Mouse (Mus musculus) ovary, postnatal 36 days (tissue): ENCODE measurements at regions not wholly inside any gene's neighbourhood (a gene's known extent, or its start where the extent isn't known, plus 50 kb on each side); places are given as distances from the start of the nearest gene placed in this dataset.

Experiments used
- DNase-seq: peaks from one replicate; pipeline ENCODE4 v3.0.0; 2022; ENCODE audit warnings: low spot score, mixed read lengths

- DNase-seq, result no peak
Measured at GRCm38 (mm10) chr3:148335654-148336053, 654.7 kb downstream of the Adgrl2 start.

- no peak for DNase-seq
Measured at GRCm38 (mm10) chr3:148324911-148325621, 665.3 kb downstream of the Adgrl2 start.

GRCm38 (mm10) chr3:148321894-148322293, 668.5 kb downstream of the Adgrl2 start:
- no peak for DNase-seq

- DNase-seq, result no peak
Measured at GRCm38 (mm10) chr3:148316198-148316597, 674.2 kb downstream of the Adgrl2 start.

- no peak for DNase-seq
Measured at GRCm38 (mm10) chr3:148315286-148315685, 675.1 kb downstream of the Adgrl2 start.

GRCm38 (mm10) chr3:148295515-148295914, 694.8 kb downstream of the Adgrl2 start:
- no peak for DNase-seq

GRCm38 (mm10) chr3:148278978-148279377, 711.4 kb downstream of the Adgrl2 start:
- DNase-seq, result no peak

GRCm38 (mm10) chr3:148272159-148272848, 718.1 kb downstream of the Adgrl2 start:
- no peak for DNase-seq

- no peak for DNase-seq
Measured at GRCm38 (mm10) chr3:148268812-148269211, 721.5 kb downstream of the Adgrl2 start.

- DNase-seq, result no peak
Measured at GRCm38 (mm10) chr3:148259211-148259610, 731.1 kb downstream of the Adgrl2 start.

GRCm38 (mm10) chr3:148248617-148249016, 741.7 kb downstream of the Adgrl2 start:
- peak; percentile 25 for DNase-seq

- no peak for DNase-seq
Measured at GRCm38 (mm10) chr3:148246786-148247185, 743.6 kb downstream of the Adgrl2 start.

GRCm38 (mm10) chr3:148238093-148238492, 752.3 kb downstream of the Adgrl2 start:
- DNase-seq, result no peak

- DNase-seq, result no peak
Measured at GRCm38 (mm10) chr3:148237555-148237954, 752.8 kb downstream of the Adgrl2 start.

- no peak for DNase-seq
Measured at GRCm38 (mm10) chr3:148233616-148234015, 756.7 kb downstream of the Adgrl2 start.

GRCm38 (mm10) chr3:148229192-148229591, 761.2 kb downstream of the Adgrl2 start:
- DNase-seq, result no peak

- DNase-seq, result no peak
Measured at GRCm38 (mm10) chr3:148228002-148228707, 762.2 kb downstream of the Adgrl2 start.

GRCm38 (mm10) chr3:148220826-148221225, 769.5 kb downstream of the Adgrl2 start:
- no peak for DNase-seq

GRCm38 (mm10) chr3:148220024-148220590, 770.2 kb downstream of the Adgrl2 start:
- peak; percentile 5 for DNase-seq

GRCm38 (mm10) chr3:148202148-148202547, 788.2 kb downstream of the Adgrl2 start:
- DNase-seq, result no peak

GRCm38 (mm10) chr3:148186704-148187103, 803.7 kb downstream of the Adgrl2 start:
- DNase-seq, result no peak

GRCm38 (mm10) chr3:148167556-148167955, 822.8 kb downstream of the Adgrl2 start:
- DNase-seq, result no peak

- DNase-seq, result no peak
Measured at GRCm38 (mm10) chr3:148159059-148159458, 831.3 kb downstream of the Adgrl2 start.
